Mouse (Mus musculus) kidney, postnatal 4 days (tissue): ENCODE data around the gene Olfr1390.
"Not testable (repeated sequence)": the region's sequence is repeated elsewhere in the genome, so short reads cannot be mapped to it uniquely, and the experiment has no call there.

ENCODE experiments used
- DNase-seq, 2 experiments: peaks; one replicate each; pipeline ENCODE4 v3.0.0; 2021; ENCODE audit warnings: mixed read lengths in 2 of 2

Gene Olfr1390

GRCm38 (mm10) chr11:49334888-49335287 lies at the start of gene Olfr1390:
TSS of gene Olfr1390 (plus strand) at chr11:49335188.
- DNase-seq, result no peak

GRCm38 (mm10) chr11:49287251-49287650 lies 47.7 kb upstream of the Olfr1390 start:
- no peak for DNase-seq

DNA sequence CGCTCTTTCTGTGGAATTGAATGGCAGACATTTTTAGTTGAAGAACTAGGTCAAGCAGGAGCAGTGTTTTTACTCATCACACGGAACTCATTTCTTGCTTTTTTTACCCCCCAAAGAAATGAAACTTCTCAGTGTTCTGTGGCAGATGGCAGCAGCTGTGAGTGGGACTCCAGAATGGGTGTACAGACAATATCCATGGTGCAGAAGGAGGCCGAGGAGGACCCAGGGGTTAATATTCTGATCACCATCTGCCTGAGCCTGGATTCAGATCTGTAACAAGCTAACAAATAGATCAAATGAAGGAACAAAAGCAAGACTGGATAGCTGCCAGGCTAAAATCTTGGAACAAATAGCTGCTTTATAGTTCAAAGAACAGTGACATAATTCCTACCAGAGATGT lies 42.2 kb upstream of the Olfr1390 start:
- no peak for DNase-seq

DNA sequence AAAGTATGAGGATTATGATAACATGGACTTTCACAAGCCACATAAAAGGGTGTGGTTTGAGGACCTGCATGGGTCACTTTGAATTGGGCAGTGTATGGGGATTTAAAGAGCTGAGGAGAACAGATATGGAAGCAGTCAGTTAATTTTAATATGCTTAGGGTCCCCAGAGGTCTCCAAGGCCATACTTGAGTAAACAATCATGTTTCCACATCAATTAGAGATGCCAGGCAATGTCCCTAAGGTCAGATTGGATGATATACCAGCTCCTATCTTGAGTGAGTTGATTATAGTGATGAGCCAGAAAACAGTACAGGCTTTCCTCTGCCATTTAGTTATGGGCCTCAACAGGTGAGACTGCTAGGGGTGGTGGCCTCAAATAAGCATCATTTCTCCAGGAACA lies 30.5 kb upstream of the Olfr1390 start, which contains the start of gene Olfr10:
Olfr10 (plus strand) TSS at position 301 of the 400 bp plus-strand sequence.
- no peak for DNase-seq

GRCm38 (mm10) chr11:49308547-49308946 lies 26.4 kb upstream of the Olfr1390 start:
- DNase-seq, result not testable (repeated sequence)

- no peak for DNase-seq
Observed at GRCm38 (mm10) chr11:49322442-49322841, 12.5 kb upstream of the Olfr1390 start, which contains the start of gene Olfr1391. TSS of gene Olfr1391 (plus strand) at chr11:49322742.

DNA sequence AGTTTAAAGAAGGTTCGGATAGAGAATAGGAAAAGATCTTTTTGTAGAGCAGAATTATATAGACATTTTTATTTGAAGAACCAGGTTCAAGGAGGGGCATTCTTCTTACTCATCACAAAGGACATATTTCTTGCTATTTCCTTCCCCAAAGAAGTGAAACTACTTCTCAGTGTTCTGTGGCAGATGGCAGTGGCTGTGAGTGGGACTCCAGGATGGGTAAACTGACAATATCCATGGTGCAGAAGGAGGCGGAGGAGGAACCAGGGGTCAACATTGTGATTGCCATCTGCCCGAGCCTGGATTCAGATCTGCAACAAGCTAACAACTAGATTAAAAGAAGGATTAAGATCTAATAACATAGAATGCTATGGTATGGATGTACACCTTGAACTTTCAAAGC lies 8.3 kb upstream of the Olfr1390 start:
- no peak for DNase-seq

GRCm38 (mm10) chr11:49329686-49330085 lies 5.3 kb upstream of the Olfr1390 start:
- no peak for DNase-seq

DNA sequence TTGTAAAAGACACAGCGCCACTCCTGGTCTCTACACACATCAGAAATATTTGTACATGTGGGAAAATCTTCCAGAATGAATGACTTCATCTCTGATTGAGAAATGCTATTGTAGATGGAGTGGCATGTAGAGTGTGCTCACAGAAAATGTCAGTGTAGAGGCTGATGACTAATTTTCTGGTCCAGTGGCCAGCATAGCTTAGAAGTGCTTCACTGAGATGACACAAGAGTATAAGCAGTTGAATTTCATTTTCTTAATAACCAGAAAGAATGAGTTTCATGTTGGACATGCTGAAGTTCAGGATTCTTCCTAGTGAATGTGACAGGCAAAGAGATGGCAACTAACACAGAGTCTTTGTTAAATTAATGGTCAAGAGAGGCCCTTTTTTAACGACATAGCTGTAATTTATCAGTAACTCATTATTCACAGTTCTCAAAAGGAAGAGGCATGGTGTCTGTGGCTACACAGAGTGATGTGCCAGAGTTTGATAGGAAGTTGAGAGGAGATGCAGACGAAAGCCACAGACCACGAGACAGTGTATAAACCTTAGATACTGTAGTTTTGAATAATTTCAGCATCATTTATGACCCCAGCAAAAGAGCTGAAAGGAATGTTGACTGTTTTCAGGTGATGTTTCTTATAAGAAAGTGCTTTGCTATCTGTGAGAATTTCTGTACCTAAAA lies 2.3 kb downstream of the Olfr1390 start:
- no peak for DNase-seq

DNA sequence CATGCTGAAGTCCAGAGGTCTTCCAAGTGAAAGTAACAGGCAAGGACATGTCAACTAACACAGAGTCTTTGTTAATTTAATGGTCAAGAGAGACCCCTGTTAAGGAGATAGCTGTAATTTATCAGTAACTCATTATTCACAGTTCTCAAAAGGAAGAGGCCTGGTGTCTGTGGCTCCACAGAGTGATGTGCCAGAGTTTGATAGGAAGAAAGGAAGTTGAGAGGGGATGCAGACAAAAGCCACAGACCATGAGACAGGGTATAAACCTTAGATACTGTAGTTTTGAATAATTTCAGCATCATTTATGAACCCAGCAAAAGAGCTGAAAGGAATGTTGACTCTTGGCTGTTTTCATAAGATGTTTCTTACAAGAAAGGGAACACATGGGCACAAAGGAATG lies 48.1 kb downstream of the Olfr1390 start:
- no peak for DNase-seq

GRCm38 (mm10) chr11:49386118-49386517 lies 51.1 kb downstream of the Olfr1390 start:
- not testable (repeated sequence) for DNase-seq
